Mouse (Mus musculus) thymus, adult 2 months (tissue): ENCODE data around the gene Cfap97d1. TPM values are rescaled to one million over a fixed set of nuclear protein-coding genes. Genes with fewer than 3 reads are reported as not detected.
"Not testable (repeated sequence)": the region's sequence is repeated elsewhere in the genome, so short reads cannot be mapped to it uniquely, and the experiment has no call there.

ENCODE experiments used
- DNase-seq: peaks from one replicate; pipeline ENCODE4 v3.0.0; 2021
- H3K27ac ChIP-seq: fragments of 200-500 bp; 2 replicates; pipeline ENCODE4 v1.5.1; 2012; ENCODE audit warnings: low read length, control low read depth; ENCODE audit not compliant: control insufficient read depth, insufficient read depth
- H3K27me3 ChIP-seq: fragments of 200-500 bp; 2 replicates; pipeline ENCODE4 v1.6.1; 2012; ENCODE audit warnings: mild to moderate bottlenecking, low read length, moderate library complexity, mixed read lengths; ENCODE audit not compliant: control insufficient read depth, insufficient read depth
- H3K36me3 ChIP-seq: fragments of 200-500 bp; 2 replicates; pipeline ENCODE4 v1.6.1; 2012; ENCODE audit warnings: mild to moderate bottlenecking, low read length, moderate library complexity; ENCODE audit not compliant: control insufficient read depth, insufficient read depth
- H3K4me1 ChIP-seq: fragments of 200-500 bp; replicated peaks from 2 replicates; pipeline ENCODE4 v1.6.1; 2012; ENCODE audit warnings: low read length; ENCODE audit not compliant: control insufficient read depth, insufficient read depth
- H3K4me3 ChIP-seq: fragments of 200-500 bp; 2 replicates; pipeline ENCODE4 v1.5.1; 2012; ENCODE audit warnings: mild to moderate bottlenecking, low read length, control low read depth, moderate library complexity; ENCODE audit not compliant: control insufficient read depth, insufficient read depth
- CTCF ChIP-seq: fragments of 200-500 bp; IDR thresholded peaks from 2 replicates; pipeline ENCODE4 v1.5.1; 2012; ENCODE audit warnings: mild to moderate bottlenecking, control low read depth, low read length, moderate library complexity, borderline replicate concordance; ENCODE audit not compliant: control insufficient read depth, poor library complexity, insufficient read depth; ENCODE audit errors: extremely low read depth
- POLR2A ChIP-seq: fragments of 200-500 bp; IDR thresholded peaks from 2 replicates; pipeline ENCODE4 v1.6.1; 2012; ENCODE audit warnings: mild to moderate bottlenecking, low read length, control low read depth, moderate library complexity; ENCODE audit not compliant: control insufficient read depth, poor library complexity, insufficient read depth; ENCODE audit errors: extremely low read depth
- WGBS: fragments of 180-500 bp; shearing (Covaris S2); methylation state at CpG from one replicate; pipeline ENCODE4 v1.1.7; 2018; 5-methylcytosine and 5-hydroxymethylcytosine counted together
- polyA plus RNA-seq: library from polyadenylated mRNA; depleted of rRNA; stranded (reverse); fragments of >200 nt; gene quantifications from 2 replicates; pipeline ENCODE4 v1.2.3, GENCODE M21; 2012

Gene Cfap97d1
- polyA plus RNA-seq, 1 experiment = not detected

DNA sequence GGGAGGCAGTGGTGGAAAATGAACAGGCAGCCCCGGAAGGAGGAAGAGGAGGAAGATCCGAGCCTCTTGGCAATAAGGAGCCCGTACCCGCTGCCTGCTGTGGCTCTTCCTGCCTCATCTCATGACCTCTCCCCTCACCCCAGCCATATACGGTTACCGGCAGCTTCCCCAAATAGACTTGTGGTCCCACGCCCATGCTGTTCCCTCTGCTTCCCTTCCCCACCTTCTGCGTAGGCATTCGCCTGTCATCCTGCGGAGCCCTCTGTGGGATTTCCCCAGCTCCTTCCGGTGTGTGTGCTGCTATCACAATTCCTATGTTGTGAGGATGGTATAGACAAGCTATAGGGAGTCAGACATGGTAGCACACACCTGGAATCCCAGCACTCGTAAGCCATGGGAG, 2.2 kb upstream of the Cfap97d1 start:
- Histone ChIP-seq H3K36me3 (no peaks in the 10 kb centered on the region), H3K27me3 (peaks cover 8% of the 10 kb centered on the region; the same call in 1 of the 2 replicates), H3K4me1 (0 out of 2 replicates have a peak, but pooled peaks cover 3% of the 10 kb centered on the region), H3K27ac (no peak overlapping the region), H3K4me3 (no peak overlapping the region)
- WGBS = 13% methylated on average over 12 of the region's 12 CpGs
- no peak for DNase-seq
- TF ChIP-seq POLR2A (no peak), CTCF (no peak)

DNA sequence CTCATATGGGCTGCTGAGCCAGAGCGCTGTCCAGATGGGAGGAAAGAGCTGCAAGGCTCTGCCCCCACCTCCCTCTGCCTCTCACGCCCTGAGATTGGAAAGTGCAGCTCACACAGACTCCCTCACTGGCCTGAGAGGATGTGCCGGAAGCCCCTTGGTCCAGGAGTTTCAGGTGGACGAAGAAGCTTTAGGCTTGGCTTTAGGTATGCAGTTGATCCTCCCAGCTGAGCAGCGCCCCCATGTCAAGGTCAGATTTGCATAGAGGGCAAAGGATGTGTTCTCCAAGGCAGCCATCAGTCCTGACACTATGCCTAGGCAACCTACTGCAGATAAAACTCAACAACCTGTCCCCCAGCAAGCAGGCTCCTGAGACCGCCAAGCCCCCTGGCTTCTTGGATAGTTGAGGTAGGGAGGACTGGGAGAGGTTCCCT, 1.1 kb upstream of the Cfap97d1 start:
- Histone ChIP-seq H3K4me3 (no peak overlapping the region), H3K27ac (no peak overlapping the region), H3K4me1 (0 out of 2 replicates have a peak, but pooled peaks cover 3% of the 10 kb centered on the region), H3K27me3 (peaks cover 8% of the 10 kb centered on the region; the same call in 1 of the 2 replicates), H3K36me3 (no peaks in the 10 kb centered on the region)
- WGBS = 86% methylated on average over 6 of the region's 6 CpGs
- no peak for DNase-seq
- no peak for TF ChIP-seq POLR2A
- no peak for TF ChIP-seq CTCF

- no peak for TF ChIP-seq POLR2A
- TF ChIP-seq CTCF = no peak
- H3K4me1 ChIP-seq = 0 out of 2 replicates have a peak, but pooled peaks cover 3% of the 10 kb centered on the region
- no peak for DNase-seq
- no peak overlapping the region for H3K27ac ChIP-seq
- H3K36me3 ChIP-seq = no peaks in the 10 kb centered on the region
- H3K27me3 ChIP-seq = peaks cover 8% of the 10 kb centered on the region; the same call in 1 of the 2 replicates
- WGBS = 60% methylated on average over 10 of the region's 10 CpGs
- no peak overlapping the region for H3K4me3 ChIP-seq
These were observed 603 bp upstream of the Cfap97d1 start for GRCm38 (mm10) chr11:101983431-101983921.

DNA sequence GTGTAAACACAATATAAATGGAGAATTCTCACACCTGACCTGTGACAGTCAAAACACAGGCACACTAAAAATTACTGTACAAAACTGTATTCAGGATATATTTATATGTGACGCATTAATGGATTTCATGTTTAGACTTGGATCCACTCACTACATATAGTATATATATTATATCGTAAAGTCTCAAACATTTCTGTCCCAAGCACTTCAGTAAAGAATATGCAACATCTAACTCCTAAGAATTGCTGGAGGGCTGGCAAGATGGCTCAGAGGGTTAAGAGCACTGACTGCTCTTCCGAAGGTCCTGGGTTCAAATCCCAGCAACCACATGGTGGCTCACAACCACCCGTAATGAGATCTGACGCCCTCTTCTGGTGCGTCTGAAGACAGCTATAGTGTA, 1.4 kb downstream of the Cfap97d1 start:
- WGBS = 59% methylated on average over 6 of the region's 6 CpGs
- H3K27ac ChIP-seq, DNase-seq, H3K4me3 ChIP-seq, H3K36me3 ChIP-seq, H3K4me1 ChIP-seq, H3K27me3 ChIP-seq: not testable (repeated sequence)

DNA sequence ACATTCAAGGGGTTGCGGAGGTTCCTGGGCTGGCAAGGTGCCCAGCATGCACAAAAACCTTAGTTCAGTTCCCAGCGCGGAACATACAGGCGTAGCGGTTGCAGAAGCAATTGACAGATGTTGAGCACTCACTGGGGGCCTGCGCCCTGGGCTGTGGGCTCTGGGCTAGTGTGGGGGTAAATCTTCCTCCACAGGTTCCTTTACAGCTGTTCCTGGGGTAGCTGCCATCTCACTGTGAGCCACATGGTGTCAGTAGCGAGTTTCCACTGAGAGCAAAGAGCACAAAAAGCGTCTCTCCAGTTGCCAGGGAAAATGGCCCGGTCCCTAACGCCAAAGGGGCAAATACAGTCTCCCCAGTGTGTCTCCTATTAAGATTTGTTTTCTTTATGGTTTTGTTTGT, 1.9 kb downstream of the Cfap97d1 start:
- Histone ChIP-seq H3K36me3 (no peaks in the 10 kb centered on the region), H3K27me3 (peaks cover 8% of the 10 kb centered on the region; the same call in 1 of the 2 replicates), H3K27ac (no peak overlapping the region), H3K4me1 (0 out of 2 replicates have a peak, but pooled peaks cover 3% of the 10 kb centered on the region), H3K4me3 (no peak overlapping the region)
- 2% methylated on average over 10 of the region's 10 CpGs for WGBS
- DNase-seq = peak; percentile 61
- no peak; the same call in 1 of the 2 replicates for TF ChIP-seq CTCF
- no peak for TF ChIP-seq POLR2A

DNA sequence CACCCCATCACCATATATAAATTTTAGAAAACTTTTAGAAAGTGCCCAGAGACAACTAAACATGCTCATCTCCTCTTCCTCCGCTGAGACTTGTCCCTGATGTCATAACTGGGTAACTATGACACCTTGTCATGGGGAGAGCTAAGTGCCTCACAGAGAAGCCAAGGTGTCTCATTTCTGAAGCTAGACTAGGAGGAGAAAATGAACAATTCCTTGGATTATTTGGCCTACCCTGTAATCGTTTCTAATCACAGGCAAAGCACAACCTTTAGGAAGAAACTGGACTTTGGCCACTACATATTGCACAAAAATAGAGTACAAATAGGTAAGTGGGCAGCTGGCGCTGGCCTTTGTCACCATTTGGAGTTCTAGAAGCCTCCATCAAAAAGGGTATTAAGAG, 2.8 kb downstream of the Cfap97d1 start, which contains the start of gene Dusp3:
Gene Dusp3 (minus strand): TSS at position 101 of the 400 bp plus-strand sequence.
- no peak within 1 kb of the TSS for H3K27ac ChIP-seq
- peaks cover 8% of the 10 kb centered on the region; the same call in 1 of the 2 replicates for H3K27me3 ChIP-seq
- WGBS = 93% methylated on average over 3 of the region's 3 CpGs
- H3K4me1 ChIP-seq = 0 out of 2 replicates have a peak, but pooled peaks cover 3% of the 10 kb centered on the region
- no peaks in the 10 kb centered on the region for H3K36me3 ChIP-seq
- no peak for DNase-seq
- TF ChIP-seq POLR2A (no peak), CTCF (no peak)
- H3K4me3 ChIP-seq = no peak within 1 kb of the TSS

- Histone ChIP-seq H3K36me3 (no peaks in the 10 kb centered on the region), H3K4me3 (no peak overlapping the region), H3K27ac (no peak overlapping the region), H3K27me3 (no peaks in the 10 kb centered on the region), H3K4me1 (no peaks in the 10 kb centered on the region)
- WGBS = 93% methylated on average over 3 of the region's 3 CpGs
- TF ChIP-seq CTCF (no peak), POLR2A (no peak)
- no peak for DNase-seq
These were observed 6.2 kb downstream of the Cfap97d1 start for GRCm38 (mm10) chr11:101990244-101990643.
